Mouse (Mus musculus) lung, embryonic 14.5 days (tissue): Measurements from ENCODE around the gene Nsmce3. TPM values are rescaled to one million over a fixed set of nuclear protein-coding genes. Genes with fewer than 3 reads are reported as not detected.

ENCODE experiments used
- ATAC-seq: fragments of 200-750 bp; cut with Nextera tagmentation; 2 replicates; pipeline ENCODE4 v1.8.0; 2017; ENCODE audit warnings: mild to moderate bottlenecking, moderate TSS enrichment, moderate library complexity; ENCODE audit not compliant: insufficient read depth
- DNase-seq: peaks from one replicate; pipeline ENCODE4 v3.0.0-alpha.2; 2015
- H3K27ac ChIP-seq: fragments of 300-500 bp; sonication (generic); 2 replicates; pipeline ENCODE4 v1.5.1; 2014; ENCODE audit warnings: low read depth, mild to moderate bottlenecking, moderate library complexity
- H3K27me3 ChIP-seq: fragments of 300-500 bp; sonication (generic); 2 replicates; pipeline ENCODE4 v1.6.1; 2014; ENCODE audit warnings: low read length, control low read depth; ENCODE audit not compliant: insufficient read depth
- H3K36me3 ChIP-seq: fragments of 300-500 bp; sonication (generic); 2 replicates; pipeline ENCODE4 v1.6.1; 2014; ENCODE audit warnings: control low read depth; ENCODE audit not compliant: insufficient read depth
- H3K4me1 ChIP-seq: fragments of 300-500 bp; sonication (generic); 2 replicates; pipeline ENCODE4 v1.6.1; 2014; ENCODE audit warnings: antibody characterized with exemption, control low read depth; ENCODE audit not compliant: insufficient read depth
- H3K4me2 ChIP-seq: fragments of 300-500 bp; sonication (generic); 2 replicates; pipeline ENCODE4 v1.6.1; 2014; ENCODE audit warnings: mild to moderate bottlenecking
- H3K4me3 ChIP-seq: fragments of 300-500 bp; sonication (generic); 2 replicates; pipeline ENCODE4 v1.5.1; 2014; ENCODE audit warnings: low read depth, low read length
- H3K9ac ChIP-seq: fragments of 300-500 bp; sonication (generic); 2 replicates; pipeline ENCODE4 v1.6.1; 2014
- H3K9me3 ChIP-seq: fragments of 300-500 bp; sonication (generic); 2 replicates; pipeline ENCODE4 v1.6.1; 2016; ENCODE audit warnings: low read depth, low read length, control low read depth
- CTCF ChIP-seq: IDR thresholded peaks from 2 replicates; pipeline ENCODE4 v1.5.1; 2016; ENCODE audit warnings: antibody characterized with exemption, low read depth
- WGBS: fragments of 180-500 bp; shearing (Covaris S2); extraction: QIAGEN DNeasy Blood & Tissue Kit; methylation state at CpG from one replicate; pipeline ENCODE4 v1.1.7; 2014; 5-methylcytosine and 5-hydroxymethylcytosine counted together
- polyA plus RNA-seq: library from polyadenylated mRNA; unstranded; fragments of >200 nt; fragmentation: Nextera tagmentation; extraction: Ambion mirVana; gene quantifications from 2 replicates; pipeline ENCODE4 v1.2.1, GENCODE M21; 2014

The Nsmce3 gene
- polyA plus RNA-seq, 1 experiment from 2014 or later: 11.8 TPM

GRCm38 (mm10) chr7:64882243-64882642 lies 9.4 kb upstream of the Nsmce3 start:
- Histone ChIP-seq H3K4me1 (no peaks in the 10 kb centered on the region), H3K4me2 (no peak overlapping the region), H3K27me3 (no peaks in the 10 kb centered on the region), H3K9me3 (no peaks in the 10 kb centered on the region), H3K9ac (no peak overlapping the region), H3K27ac (no peak overlapping the region), H3K36me3 (no peaks in the 10 kb centered on the region), H3K4me3 (no peak overlapping the region)
- no peak for DNase-seq
- WGBS: 58% methylated on average over 6 of the region's 6 CpGs
- TF ChIP-seq CTCF: no peak
- no peak for ATAC-seq

GRCm38 (mm10) chr7:64881387-64881786 lies 8.6 kb upstream of the Nsmce3 start:
- no peak for ATAC-seq
- Histone ChIP-seq H3K4me1 (no peaks in the 10 kb centered on the region), H3K9ac (no peak overlapping the region), H3K27me3 (no peaks in the 10 kb centered on the region), H3K36me3 (no peaks in the 10 kb centered on the region), H3K9me3 (no peaks in the 10 kb centered on the region), H3K4me3 (no peak overlapping the region), H3K27ac (no peak overlapping the region), H3K4me2 (no peak overlapping the region)
- 62% methylated on average over 7 of the region's 7 CpGs for WGBS
- TF ChIP-seq CTCF: no peak
- no peak for DNase-seq

- Histone ChIP-seq H3K4me2 (no peak overlapping the region), H3K9ac (no peak overlapping the region), H3K9me3 (no peaks in the 10 kb centered on the region), H3K4me1 (no peaks in the 10 kb centered on the region), H3K36me3 (no peaks in the 10 kb centered on the region), H3K27me3 (no peaks in the 10 kb centered on the region), H3K4me3 (no peak overlapping the region), H3K27ac (no peak overlapping the region)
- DNase-seq (no peak), ATAC-seq (no peak)
- 79% methylated on average over 5 of the region's 5 CpGs for WGBS
- no peak for TF ChIP-seq CTCF
Observed at GRCm38 (mm10) chr7:64880415-64880814, 7.6 kb upstream of the Nsmce3 start.

- H3K4me3 ChIP-seq: no peak overlapping the region
- no peak for TF ChIP-seq CTCF
Observed at GRCm38 (mm10) chr7:64874941-64875340, 2.1 kb upstream of the Nsmce3 start.

GRCm38 (mm10) chr7:64873266-64873665 lies 469 bp upstream of the Nsmce3 start:
- no peak for TF ChIP-seq CTCF

More at GRCm38 (mm10) chr7:64874941-64875340, 2.1 kb upstream of the Nsmce3 start:
- peaks cover 9% of the 10 kb centered on the region; the same call in 1 of the 2 replicates for H3K36me3 ChIP-seq
- no peak overlapping the region for H3K27ac ChIP-seq
- DNase-seq (no peak), ATAC-seq (no peak)
- 78% methylated on average over 4 of the region's 4 CpGs for WGBS
- no peaks in the 10 kb centered on the region for H3K27me3 ChIP-seq
- no peak overlapping the region for H3K9ac ChIP-seq
- H3K9me3 ChIP-seq: no peaks in the 10 kb centered on the region
- H3K4me1 ChIP-seq: peaks cover 9% of the 10 kb centered on the region
- H3K4me2 ChIP-seq: no peak overlapping the region

GRCm38 (mm10) chr7:64871987-64872742 lies 632 bp downstream of the Nsmce3 start:
- no peaks in the 10 kb centered on the region for H3K27me3 ChIP-seq
- no peak for TF ChIP-seq CTCF
- H3K4me3 ChIP-seq: peak overlapping the region; percentile 84
- no peaks in the 10 kb centered on the region for H3K9me3 ChIP-seq
- H3K9ac ChIP-seq: peak overlapping the region; percentile 97
- WGBS: 1% methylated on average over 33 of the region's 33 CpGs
- peak; percentile 70 for ATAC-seq
- peak overlapping the region; percentile 95 for H3K27ac ChIP-seq
- H3K36me3 ChIP-seq: peaks cover 9% of the 10 kb centered on the region; the same call in 1 of the 2 replicates
- DNase-seq: peak; percentile 3
- peaks cover 9% of the 10 kb centered on the region for H3K4me1 ChIP-seq
- peak overlapping the region; percentile 90 for H3K4me2 ChIP-seq

More at GRCm38 (mm10) chr7:64873266-64873665, 469 bp upstream of the Nsmce3 start:
- no peaks in the 10 kb centered on the region for H3K9me3 ChIP-seq
- WGBS: 32% methylated on average over 11 of the region's 11 CpGs
- no peaks in the 10 kb centered on the region for H3K27me3 ChIP-seq
- H3K4me1 ChIP-seq: peaks cover 9% of the 10 kb centered on the region
- peaks cover 9% of the 10 kb centered on the region; the same call in 1 of the 2 replicates for H3K36me3 ChIP-seq
- peak overlapping the region; percentile 48; the same call in 1 of the 2 replicates for H3K27ac ChIP-seq
- DNase-seq (no peak), ATAC-seq (peak; percentile 24)
- peak overlapping the region; percentile 84 for H3K4me3 ChIP-seq
- peak overlapping the region; percentile 90 for H3K4me2 ChIP-seq
- peak overlapping the region; percentile 97 for H3K9ac ChIP-seq

- Histone ChIP-seq H3K4me1 (peaks cover 9% of the 10 kb centered on the region), H3K9ac (no peak overlapping the region), H3K27me3 (no peaks in the 10 kb centered on the region), H3K9me3 (no peaks in the 10 kb centered on the region), H3K4me3 (no peak overlapping the region), H3K27ac (no peak overlapping the region), H3K4me2 (no peak overlapping the region; the same call in 1 of the 2 replicates), H3K36me3 (peaks cover 9% of the 10 kb centered on the region; the same call in 1 of the 2 replicates)
- 72% methylated on average over 6 of the region's 6 CpGs for WGBS
- ATAC-seq: no peak
- TF ChIP-seq CTCF: no peak
- DNase-seq: no peak
Observed at GRCm38 (mm10) chr7:64869549-64870065, 3.2 kb downstream of the Nsmce3 start.
